Mouse (Mus musculus) embryonic facial prominence, embryonic 10.5 days (tissue): ENCODE data around the gene Max. TPM values are rescaled to one million over a fixed set of nuclear protein-coding genes. Genes with fewer than 3 reads are reported as not detected.
A peak's percentile ranks its signal among the peaks of the same experiment; 100 is the strongest.

Experiments
- DNase-seq: peaks from one replicate; pipeline ENCODE4 v3.0.0-alpha.2; 2017; ENCODE audit warnings: low spot score
- H3K27ac ChIP-seq: fragments of 300-500 bp; sonication (generic); replicated peaks from 2 replicates; pipeline ENCODE4 v1.5.1; 2016; ENCODE audit warnings: mild to moderate bottlenecking
- H3K27me3 ChIP-seq: fragments of 300-500 bp; sonication (generic); replicated peaks from 2 replicates; pipeline ENCODE4 v1.6.1; 2016; ENCODE audit warnings: low read depth, mild to moderate bottlenecking; ENCODE audit not compliant: poor library complexity, severe bottlenecking
- H3K36me3 ChIP-seq: fragments of 300-500 bp; sonication (generic); replicated peaks from 2 replicates; pipeline ENCODE4 v1.6.1; 2016; ENCODE audit warnings: mild to moderate bottlenecking, moderate library complexity
- H3K4me1 ChIP-seq: fragments of 300-500 bp; sonication (generic); 2 replicates; pipeline ENCODE4 v1.6.1; 2016
- H3K4me3 ChIP-seq: fragments of 300-500 bp; sonication (generic); 2 replicates; pipeline ENCODE4 v1.5.1; 2016; ENCODE audit warnings: mild to moderate bottlenecking, moderate library complexity
- H3K9me3 ChIP-seq: fragments of 300-500 bp; sonication (generic); 2 replicates; pipeline ENCODE4 v1.6.1; 2016; ENCODE audit warnings: mild to moderate bottlenecking
- WGBS: fragments of 180-500 bp; shearing (Covaris S2); methylation state at CpG from one replicate; pipeline ENCODE4 v1.1.7; 2016; 5-methylcytosine and 5-hydroxymethylcytosine counted together
- polyA plus RNA-seq: library from polyadenylated mRNA; unstranded; fragments of >200 nt; fragmentation: Nextera tagmentation; extraction: Ambion mirVana; gene quantifications from 2 replicates; pipeline ENCODE4 v1.2.1, GENCODE M21; 2016

Max gene
- polyA plus RNA-seq, 1 experiment from 2014 or later = 9.8 TPM

GRCm38 (mm10) chr12:76927539-76927938, 34.5 kb downstream of the Max start:
- Histone ChIP-seq H3K36me3 (peaks cover 13% of the 10 kb centered on the region), H3K4me1 (0 out of 2 replicates have a peak, but pooled peaks cover 5% of the 10 kb centered on the region), H3K4me3 (no peak overlapping the region), H3K9me3 (no peaks in the 10 kb centered on the region), H3K27me3 (no peaks in the 10 kb centered on the region), H3K27ac (no peak overlapping the region)
- DNase-seq = no peak
- 64% methylated on average over 10 of the region's 10 CpGs for WGBS

GRCm38 (mm10) chr12:76927012-76927411, 35.0 kb downstream of the Max start:
- WGBS = 85% methylated on average over 3 of the region's 3 CpGs
- H3K27me3 ChIP-seq = no peaks in the 10 kb centered on the region
- H3K36me3 ChIP-seq = peaks cover 9% of the 10 kb centered on the region
- no peak overlapping the region for H3K27ac ChIP-seq
- DNase-seq = no peak
- H3K4me1 ChIP-seq = 0 out of 2 replicates have a peak, but pooled peaks cover 5% of the 10 kb centered on the region
- H3K9me3 ChIP-seq = no peaks in the 10 kb centered on the region
- no peak overlapping the region for H3K4me3 ChIP-seq

GRCm38 (mm10) chr12:76926338-76926945, 35.6 kb downstream of the Max start:
- no peaks in the 10 kb centered on the region for H3K27me3 ChIP-seq
- H3K36me3 ChIP-seq = 0 out of 2 replicates have a peak, but pooled peaks cover 10% of the 10 kb centered on the region
- H3K4me3 ChIP-seq = no peak overlapping the region
- no peaks in the 10 kb centered on the region for H3K9me3 ChIP-seq
- H3K27ac ChIP-seq = no peak overlapping the region
- DNase-seq = no peak
- 81% methylated on average over 10 of the region's 10 CpGs for WGBS
- 0 out of 2 replicates have a peak, but pooled peaks cover 5% of the 10 kb centered on the region for H3K4me1 ChIP-seq

GRCm38 (mm10) chr12:76924904-76925604, 36.9 kb downstream of the Max start:
- no peaks in the 10 kb centered on the region for H3K9me3 ChIP-seq
- H3K36me3 ChIP-seq = peaks cover 22% of the 10 kb centered on the region
- no peak overlapping the region for H3K4me3 ChIP-seq
- H3K4me1 ChIP-seq = 0 out of 2 replicates have a peak, but pooled peaks cover 5% of the 10 kb centered on the region
- 92% methylated on average over 10 of the region's 10 CpGs for WGBS
- H3K27me3 ChIP-seq = no peaks in the 10 kb centered on the region
- no peak overlapping the region for H3K27ac ChIP-seq
- no peak for DNase-seq

- H3K36me3 ChIP-seq = peaks cover 20% of the 10 kb centered on the region
- 92% methylated on average over 8 of the region's 8 CpGs for WGBS
- H3K9me3 ChIP-seq = no peaks in the 10 kb centered on the region
- H3K27ac ChIP-seq = no peak overlapping the region
- 0 out of 2 replicates have a peak, but pooled peaks cover 8% of the 10 kb centered on the region for H3K4me1 ChIP-seq
- no peak overlapping the region for H3K4me3 ChIP-seq
- H3K27me3 ChIP-seq = no peaks in the 10 kb centered on the region
- DNase-seq = no peak
Observed at GRCm38 (mm10) chr12:76923118-76923517, 38.9 kb downstream of the Max start.

GRCm38 (mm10) chr12:76920990-76921389, 41.0 kb downstream of the Max start:
- WGBS = 87% methylated on average over 8 of the region's 8 CpGs
- H3K36me3 ChIP-seq = peaks cover 33% of the 10 kb centered on the region
- DNase-seq = no peak
- H3K27ac ChIP-seq = no peak overlapping the region
- H3K27me3 ChIP-seq = no peaks in the 10 kb centered on the region
- no peaks in the 10 kb centered on the region for H3K9me3 ChIP-seq
- no peak overlapping the region for H3K4me3 ChIP-seq
- H3K4me1 ChIP-seq = 0 out of 2 replicates have a peak, but pooled peaks cover 6% of the 10 kb centered on the region

GRCm38 (mm10) chr12:76920398-76920797, 41.6 kb downstream of the Max start:
- DNase-seq = no peak
- 0 out of 2 replicates have a peak, but pooled peaks cover 6% of the 10 kb centered on the region for H3K4me1 ChIP-seq
- no peaks in the 10 kb centered on the region for H3K27me3 ChIP-seq
- H3K27ac ChIP-seq = no peak overlapping the region
- no peak overlapping the region for H3K4me3 ChIP-seq
- H3K36me3 ChIP-seq = peaks cover 33% of the 10 kb centered on the region
- 83% methylated on average over 6 of the region's 6 CpGs for WGBS
- no peaks in the 10 kb centered on the region for H3K9me3 ChIP-seq

- Histone ChIP-seq H3K27ac (no peak overlapping the region), H3K4me1 (0 out of 2 replicates have a peak, but pooled peaks cover 6% of the 10 kb centered on the region), H3K9me3 (no peaks in the 10 kb centered on the region), H3K36me3 (peaks cover 42% of the 10 kb centered on the region), H3K4me3 (no peak overlapping the region), H3K27me3 (no peaks in the 10 kb centered on the region)
- DNase-seq = no peak
- 70% methylated on average over 3 of the region's 3 CpGs for WGBS
Observed at GRCm38 (mm10) chr12:76918855-76919254, 43.1 kb downstream of the Max start.

- DNase-seq = no peak
- Histone ChIP-seq H3K9me3 (no peaks in the 10 kb centered on the region), H3K27me3 (no peaks in the 10 kb centered on the region), H3K36me3 (peaks cover 42% of the 10 kb centered on the region), H3K4me1 (0 out of 2 replicates have a peak, but pooled peaks cover 6% of the 10 kb centered on the region), H3K4me3 (no peak overlapping the region), H3K27ac (no peak overlapping the region)
- WGBS = 84% methylated on average over 6 of the region's 6 CpGs
Observed at GRCm38 (mm10) chr12:76918113-76918512, 43.9 kb downstream of the Max start.

- Histone ChIP-seq H3K4me3 (no peak overlapping the region), H3K9me3 (no peaks in the 10 kb centered on the region), H3K4me1 (peaks cover 10% of the 10 kb centered on the region), H3K27me3 (no peaks in the 10 kb centered on the region), H3K36me3 (peaks cover 43% of the 10 kb centered on the region), H3K27ac (no peak overlapping the region)
- WGBS = 91% methylated on average over 11 of the region's 11 CpGs
- DNase-seq = no peak
Observed at GRCm38 (mm10) chr12:76916163-76916562, 45.8 kb downstream of the Max start.

GRCm38 (mm10) chr12:76912193-76912592, 49.8 kb downstream of the Max start:
- WGBS = 82% methylated on average over 9 of the region's 9 CpGs
- Histone ChIP-seq H3K36me3 (peaks cover 51% of the 10 kb centered on the region), H3K4me3 (no peak overlapping the region), H3K27me3 (no peaks in the 10 kb centered on the region), H3K9me3 (no peaks in the 10 kb centered on the region), H3K4me1 (peaks cover 14% of the 10 kb centered on the region), H3K27ac (no peak overlapping the region)
- DNase-seq = no peak

- H3K27me3 ChIP-seq = no peaks in the 10 kb centered on the region
- H3K36me3 ChIP-seq = peaks cover 50% of the 10 kb centered on the region
- H3K27ac ChIP-seq = peak overlapping the region; percentile 63
- WGBS = 60% methylated on average over 16 of the region's 16 CpGs
- no peaks in the 10 kb centered on the region for H3K9me3 ChIP-seq
- no peak overlapping the region for H3K4me3 ChIP-seq
- H3K4me1 ChIP-seq = peaks cover 15% of the 10 kb centered on the region
- DNase-seq = no peak
Observed at GRCm38 (mm10) chr12:76911171-76911726, 50.8 kb downstream of the Max start.
